Mouse (Mus musculus): ENCODE data around the gene 0610010F05Rik. TPM values are rescaled to one million over a fixed set of nuclear protein-coding genes. Genes with fewer than 3 reads are reported as not detected.

The 0610010F05Rik gene
- total RNA-seq, 2 experiments from 2014 or later: 13.9 to 16.0 TPM

DNA sequence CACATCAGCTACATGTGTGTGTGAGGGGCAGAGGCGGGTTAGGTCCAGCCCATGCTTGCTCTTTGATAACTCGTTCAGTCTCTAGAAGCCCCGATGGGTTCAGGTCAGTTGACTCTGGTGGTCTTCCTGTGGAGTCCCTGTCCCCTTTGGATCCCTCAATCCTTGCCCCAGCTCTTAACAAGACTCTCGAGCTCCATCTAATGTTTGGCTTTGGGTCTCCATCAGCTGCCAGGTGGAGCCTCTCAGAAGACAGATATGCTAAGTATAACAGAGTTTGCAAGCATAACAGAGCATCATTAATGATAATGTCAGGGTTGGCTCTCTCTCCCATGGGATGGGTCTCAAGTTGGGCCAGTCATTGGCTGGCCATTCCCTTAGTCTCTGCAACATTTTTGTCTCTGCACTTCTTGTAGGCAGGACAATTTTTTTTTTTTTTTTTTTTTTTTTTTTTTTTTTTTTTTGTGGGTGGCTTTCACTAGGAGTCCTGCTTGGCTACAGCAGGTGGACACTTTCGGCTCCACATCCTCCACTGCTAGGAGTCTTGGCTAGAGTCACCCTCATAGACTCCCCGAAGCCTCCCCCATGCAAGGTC lies 76.3 kb downstream of the 0610010F05Rik start:
- DNase-seq: no peak

DNA sequence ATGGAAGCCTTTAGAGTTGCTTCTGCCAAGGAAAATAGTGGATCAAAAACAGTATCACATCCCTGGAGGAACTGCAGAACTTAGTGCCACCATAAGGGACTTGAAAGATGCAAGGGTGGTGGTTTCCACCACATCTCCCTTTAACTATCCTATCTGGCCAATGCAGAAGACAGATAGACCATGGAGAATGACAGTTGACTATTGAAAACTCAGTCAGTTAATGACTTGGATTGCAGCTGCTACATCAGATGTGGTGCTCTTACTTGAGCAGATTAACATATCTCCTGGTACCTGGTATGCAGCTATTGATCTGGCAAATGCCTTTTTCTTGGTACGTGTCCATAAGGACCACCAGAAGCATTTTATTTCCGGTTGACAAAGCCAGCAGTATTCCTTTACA lies 96.0 kb downstream of the 0610010F05Rik start:
- DNase-seq: no peak

DNA sequence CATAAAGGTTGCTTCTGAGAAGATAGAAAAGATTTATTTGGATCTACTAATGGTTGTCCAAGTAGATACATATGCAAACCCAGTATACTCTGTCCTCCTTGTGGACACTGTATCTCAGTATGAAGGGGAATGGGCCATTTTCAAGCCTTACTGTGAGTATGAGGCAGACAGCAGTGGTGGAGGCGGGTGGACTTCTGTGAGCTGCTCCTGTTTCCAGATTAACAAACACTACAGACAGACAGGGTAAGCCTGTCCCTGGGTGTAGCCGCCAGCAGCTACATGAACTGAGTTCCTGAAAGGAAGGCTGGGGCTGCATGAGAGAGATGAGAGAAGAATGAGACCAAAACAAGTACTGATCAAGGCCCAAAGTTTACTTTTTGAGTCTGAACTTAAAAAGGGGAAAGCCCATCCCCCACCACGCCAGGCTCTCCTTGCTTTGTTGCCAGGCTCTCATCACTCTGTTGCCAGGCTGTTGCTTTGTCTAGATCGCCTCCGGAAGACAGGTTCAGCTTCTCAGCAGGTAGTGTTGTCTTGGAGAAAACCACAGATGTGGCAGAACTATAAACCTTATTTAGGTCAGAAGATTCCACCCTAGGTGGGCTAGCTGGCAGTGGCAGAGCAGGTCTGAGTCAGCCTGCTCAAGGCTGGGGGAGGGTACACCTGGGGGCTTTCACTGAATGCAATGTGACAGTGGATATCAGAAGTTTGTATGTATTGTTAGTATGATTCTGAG lies 112.8 kb downstream of the 0610010F05Rik start, which contains the start of gene 1700093K21Rik:
Gene 1700093K21Rik (minus strand): TSS at position 683 of the 733 bp plus-strand sequence.
- DNase-seq: no peak

GRCm38 (mm10) chr11:23518981-23519380 lies 114.5 kb downstream of the 0610010F05Rik start:
- no peak for DNase-seq

- no peak for DNase-seq
These were observed 118.1 kb downstream of the 0610010F05Rik start for GRCm38 (mm10) chr11:23515315-23515714.

Other genes with a start within 250 kb of the 0610010F05Rik start
- 10 to 100 TPM; 39.5 to 39.9 TPM for gene Ahsa2, start 135.6 kb downstream of the 0610010F05Rik start, total RNA-seq (2021)
- not detected for gene 1700093K21Rik, start 112.5 kb downstream of the 0610010F05Rik start, total RNA-seq (2021)
- gene Pus10, start 32.0 kb upstream of the 0610010F05Rik start, total RNA-seq (2021): 10 to 100 TPM; 12.3 to 19.1 TPM
- 10 to 100 TPM; 26.0 to 30.3 TPM for gene Pex13, start 32.3 kb upstream of the 0610010F05Rik start, total RNA-seq (2021)
- gene Rel, start 137.3 kb upstream of the 0610010F05Rik start, total RNA-seq (2021): 10 to 100 TPM in 1 of 2 experiments, 1 to 10 TPM in 1; 9.9 to 10.6 TPM